Mouse (Mus musculus): ENCODE results near the gene Mcrip2. TPM values are rescaled to one million over a fixed set of nuclear protein-coding genes. Genes with fewer than 3 reads are reported as not detected.

The Mcrip2 gene
- polyA plus RNA-seq, 1 experiment from 2014 or later, result 17.3 TPM

GRCm38 (mm10) chr17:25840519-25840918 lies 28.0 kb downstream of the Mcrip2 start:
- H3K9ac ChIP-seq (replicated peaks; ENCODE audit: low read depth, low read length), result no peak overlapping the region
- WGBS, result 91% methylated on average over 6 of the region's 6 CpGs
- no peak overlapping the region for H3K27ac ChIP-seq (ENCODE audit: low read length)
- H3K27me3 ChIP-seq (replicated peaks; ENCODE audit: control insufficient read depth, insufficient read depth, low read length), result no peaks in the 10 kb centered on the region
- no peak for ATAC-seq
- H3K4me2 ChIP-seq (ENCODE audit: low read length), result no peak overlapping the region
- peaks cover 26% of the 10 kb centered on the region for H3K36me3 ChIP-seq (ENCODE audit: control insufficient read depth, insufficient read depth)
- H3K9me3 ChIP-seq (ENCODE audit: control insufficient read depth, low read length), result no peaks in the 10 kb centered on the region
- H3K4me3 ChIP-seq (replicated peaks; ENCODE audit: low read length), result no peak overlapping the region
- peaks cover 41% of the 10 kb centered on the region for H3K4me1 ChIP-seq (replicated peaks; ENCODE audit: control insufficient read depth, insufficient read depth, low read length)

GRCm38 (mm10) chr17:25839455-25840235 lies 28.9 kb downstream of the Mcrip2 start:
- no peak for ATAC-seq
- no peaks in the 10 kb centered on the region for H3K9me3 ChIP-seq (ENCODE audit: control insufficient read depth, low read length)
- H3K4me1 ChIP-seq (replicated peaks; ENCODE audit: control insufficient read depth, insufficient read depth, low read length), result peaks cover 46% of the 10 kb centered on the region
- peaks cover 26% of the 10 kb centered on the region for H3K36me3 ChIP-seq (ENCODE audit: control insufficient read depth, insufficient read depth)
- no peaks in the 10 kb centered on the region for H3K27me3 ChIP-seq (replicated peaks; ENCODE audit: control insufficient read depth, insufficient read depth, low read length)
- H3K4me2 ChIP-seq (ENCODE audit: low read length), result no peak overlapping the region
- no peak overlapping the region for H3K27ac ChIP-seq (ENCODE audit: low read length)
- H3K9ac ChIP-seq (replicated peaks; ENCODE audit: low read depth, low read length), result no peak overlapping the region
- no peak overlapping the region for H3K4me3 ChIP-seq (replicated peaks; ENCODE audit: low read length)
- WGBS, result 90% methylated on average over 14 of the region's 14 CpGs

GRCm38 (mm10) chr17:25838904-25839303 lies 29.7 kb downstream of the Mcrip2 start:
- H3K27me3 ChIP-seq (replicated peaks; ENCODE audit: control insufficient read depth, insufficient read depth, low read length), result no peaks in the 10 kb centered on the region
- WGBS, result 89% methylated on average over 4 of the region's 4 CpGs
- H3K4me3 ChIP-seq (replicated peaks; ENCODE audit: low read length), result no peak overlapping the region
- H3K9me3 ChIP-seq (ENCODE audit: control insufficient read depth, low read length), result no peaks in the 10 kb centered on the region
- H3K27ac ChIP-seq (ENCODE audit: low read length), result no peak overlapping the region
- H3K4me2 ChIP-seq (ENCODE audit: low read length), result no peak overlapping the region
- peaks cover 26% of the 10 kb centered on the region for H3K36me3 ChIP-seq (ENCODE audit: control insufficient read depth, insufficient read depth)
- H3K9ac ChIP-seq (replicated peaks; ENCODE audit: low read depth, low read length), result no peak overlapping the region
- peaks cover 52% of the 10 kb centered on the region for H3K4me1 ChIP-seq (replicated peaks; ENCODE audit: control insufficient read depth, insufficient read depth, low read length)
- no peak for ATAC-seq

- H3K36me3 ChIP-seq (ENCODE audit: control insufficient read depth, insufficient read depth), result peaks cover 26% of the 10 kb centered on the region
These were observed 31.0 kb downstream of the Mcrip2 start for GRCm38 (mm10) chr17:25837533-25837932.

GRCm38 (mm10) chr17:25837076-25837410 lies 31.5 kb downstream of the Mcrip2 start, which contains the start of gene Rhbdl1:
Gene Rhbdl1 (minus strand): TSS chr17:25837295.
- ATAC-seq, result peak; percentile 43
- Histone ChIP-seq H3K4me3 (replicated peaks; ENCODE audit: low read length) (peak within 1 kb of the TSS; percentile 54), H3K36me3 (ENCODE audit: control insufficient read depth, insufficient read depth) (peaks cover 26% of the 10 kb centered on the region), H3K27me3 (replicated peaks; ENCODE audit: control insufficient read depth, insufficient read depth, low read length) (no peaks in the 10 kb centered on the region), H3K9ac (replicated peaks; ENCODE audit: low read depth, low read length) (peak within 1 kb of the TSS; percentile 80), H3K4me1 (replicated peaks; ENCODE audit: control insufficient read depth, insufficient read depth, low read length) (peaks cover 49% of the 10 kb centered on the region), H3K9me3 (ENCODE audit: control insufficient read depth, low read length) (no peaks in the 10 kb centered on the region), H3K4me2 (ENCODE audit: low read length) (peak within 1 kb of the TSS; percentile 54), H3K27ac (ENCODE audit: low read length) (peak within 1 kb of the TSS; percentile 67)
- 0% methylated on average over 28 of the region's 29 CpGs for WGBS

More at GRCm38 (mm10) chr17:25837533-25837932, 31.0 kb downstream of the Mcrip2 start:
- Histone ChIP-seq H3K4me2 (ENCODE audit: low read length) (peak overlapping the region; percentile 54), H3K4me1 (replicated peaks; ENCODE audit: control insufficient read depth, insufficient read depth, low read length) (peaks cover 47% of the 10 kb centered on the region), H3K9ac (replicated peaks; ENCODE audit: low read depth, low read length) (0 out of 2 replicates have a peak overlapping the region, but pooled peaks have one; percentile 30), H3K27me3 (replicated peaks; ENCODE audit: control insufficient read depth, insufficient read depth, low read length) (no peaks in the 10 kb centered on the region), H3K27ac (ENCODE audit: low read length) (peak overlapping the region; percentile 67), H3K4me3 (replicated peaks; ENCODE audit: low read length) (no peak overlapping the region), H3K9me3 (ENCODE audit: control insufficient read depth, low read length) (no peaks in the 10 kb centered on the region)
- no peak for ATAC-seq
- WGBS, result 15% methylated on average over 3 of the region's 3 CpGs

- H3K4me1 ChIP-seq (replicated peaks; ENCODE audit: control insufficient read depth, insufficient read depth, low read length), result peaks cover 54% of the 10 kb centered on the region
These were observed 32.0 kb downstream of the Mcrip2 start for GRCm38 (mm10) chr17:25836397-25837075.

GRCm38 (mm10) chr17:25835816-25836215 lies 32.7 kb downstream of the Mcrip2 start:
- peaks cover 61% of the 10 kb centered on the region for H3K4me1 ChIP-seq (replicated peaks; ENCODE audit: control insufficient read depth, insufficient read depth, low read length)
- ATAC-seq, result no peak
- no peak overlapping the region for H3K4me2 ChIP-seq (ENCODE audit: low read length)
- H3K27ac ChIP-seq (ENCODE audit: low read length), result no peak overlapping the region
- no peaks in the 10 kb centered on the region for H3K9me3 ChIP-seq (ENCODE audit: control insufficient read depth, low read length)
- WGBS, result 91% methylated on average over 16 of the region's 16 CpGs
- H3K9ac ChIP-seq (replicated peaks; ENCODE audit: low read depth, low read length), result no peak overlapping the region
- no peaks in the 10 kb centered on the region for H3K27me3 ChIP-seq (replicated peaks; ENCODE audit: control insufficient read depth, insufficient read depth, low read length)
- H3K4me3 ChIP-seq (replicated peaks; ENCODE audit: low read length), result no peak overlapping the region
- H3K36me3 ChIP-seq (ENCODE audit: control insufficient read depth, insufficient read depth), result peaks cover 23% of the 10 kb centered on the region

More at GRCm38 (mm10) chr17:25836397-25837075, 32.0 kb downstream of the Mcrip2 start:
- 21% methylated on average over 23 of the region's 23 CpGs for WGBS
- H3K9me3 ChIP-seq (ENCODE audit: control insufficient read depth, low read length), result no peaks in the 10 kb centered on the region
- peak overlapping the region; percentile 54 for H3K4me3 ChIP-seq (replicated peaks; ENCODE audit: low read length)
- peak overlapping the region; percentile 80 for H3K9ac ChIP-seq (replicated peaks; ENCODE audit: low read depth, low read length)
- peaks cover 22% of the 10 kb centered on the region for H3K36me3 ChIP-seq (ENCODE audit: control insufficient read depth, insufficient read depth)
- H3K27me3 ChIP-seq (replicated peaks; ENCODE audit: control insufficient read depth, insufficient read depth, low read length), result no peaks in the 10 kb centered on the region
- peak overlapping the region; percentile 54 for H3K4me2 ChIP-seq (ENCODE audit: low read length)
- no peak for ATAC-seq
- H3K27ac ChIP-seq (ENCODE audit: low read length), result peak overlapping the region; percentile 67

GRCm38 (mm10) chr17:25835301-25835700 lies 33.3 kb downstream of the Mcrip2 start:
- Histone ChIP-seq H3K36me3 (ENCODE audit: control insufficient read depth, insufficient read depth) (peaks cover 22% of the 10 kb centered on the region), H3K27ac (ENCODE audit: low read length) (no peak overlapping the region), H3K4me3 (replicated peaks; ENCODE audit: low read length) (no peak overlapping the region), H3K4me1 (replicated peaks; ENCODE audit: control insufficient read depth, insufficient read depth, low read length) (peaks cover 65% of the 10 kb centered on the region), H3K4me2 (ENCODE audit: low read length) (no peak overlapping the region), H3K27me3 (replicated peaks; ENCODE audit: control insufficient read depth, insufficient read depth, low read length) (no peaks in the 10 kb centered on the region), H3K9me3 (ENCODE audit: control insufficient read depth, low read length) (no peaks in the 10 kb centered on the region), H3K9ac (replicated peaks; ENCODE audit: low read depth, low read length) (no peak overlapping the region)
- ATAC-seq, result no peak
- 95% methylated on average over 7 of the region's 7 CpGs for WGBS

- Histone ChIP-seq H3K9ac (replicated peaks; ENCODE audit: low read depth, low read length) (peak overlapping the region; percentile 84; the same call in 1 of the 2 replicates), H3K4me1 (replicated peaks; ENCODE audit: control insufficient read depth, insufficient read depth, low read length) (peaks cover 71% of the 10 kb centered on the region), H3K36me3 (ENCODE audit: control insufficient read depth, insufficient read depth) (peaks cover 23% of the 10 kb centered on the region), H3K4me3 (replicated peaks; ENCODE audit: low read length) (no peak overlapping the region; the same call in 1 of the 2 replicates), H3K9me3 (ENCODE audit: control insufficient read depth, low read length) (no peaks in the 10 kb centered on the region), H3K4me2 (ENCODE audit: low read length) (peak overlapping the region; percentile 88), H3K27me3 (replicated peaks; ENCODE audit: control insufficient read depth, insufficient read depth, low read length) (no peaks in the 10 kb centered on the region), H3K27ac (ENCODE audit: low read length) (no peak overlapping the region)
- WGBS, result 87% methylated on average over 12 of the region's 12 CpGs
- no peak for ATAC-seq
These were observed 33.9 kb downstream of the Mcrip2 start for GRCm38 (mm10) chr17:25834595-25835222.

Data from forebrain, embryonic 16.5 days (tissue).